Mouse (Mus musculus) gonadal fat pad, adult 2 months (tissue): ENCODE data around the gene Tbc1d14. TPM values are rescaled to one million over a fixed set of nuclear protein-coding genes. Genes with fewer than 3 reads are reported as not detected.
A peak's percentile ranks its signal among the peaks of the same experiment; 100 is the strongest.

Source experiments
- DNase-seq: peaks from one replicate; pipeline ENCODE4 v3.0.0-alpha.2; 2012; ENCODE audit warnings: low read depth
- polyA plus RNA-seq: library from polyadenylated mRNA; depleted of rRNA; stranded (reverse); fragments of >200 nt; gene quantifications from 2 replicates; pipeline ENCODE4 v1.2.3, GENCODE M21; 2012; rRNA removed

Tbc1d14 gene
- polyA plus RNA-seq: 55.4 and 55.6 TPM in 2 replicates

DNA sequence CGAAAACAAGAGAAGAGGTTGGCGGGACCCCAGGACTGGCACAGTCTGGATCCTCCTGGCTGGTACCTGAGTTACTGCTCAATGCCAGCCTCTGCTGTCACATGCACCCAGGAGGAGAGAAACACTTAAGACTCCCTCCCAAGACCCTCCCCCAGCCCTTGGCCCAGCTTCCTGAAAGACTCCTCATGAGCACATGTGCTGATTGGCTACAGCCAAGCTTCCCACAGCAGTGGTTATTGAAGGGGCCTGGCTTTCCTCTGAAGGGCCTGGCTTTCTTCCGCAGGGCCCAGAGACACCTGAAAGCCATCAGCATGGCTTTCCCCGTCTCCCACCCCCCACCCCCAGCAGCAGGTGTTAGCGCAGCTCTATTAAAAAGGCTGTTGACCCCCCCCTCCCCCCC, at the start of gene Tbc1d14:
TSS of gene Tbc1d14 (minus strand) at position 101 of the 400 bp plus-strand sequence.
- no peak for DNase-seq

DNA sequence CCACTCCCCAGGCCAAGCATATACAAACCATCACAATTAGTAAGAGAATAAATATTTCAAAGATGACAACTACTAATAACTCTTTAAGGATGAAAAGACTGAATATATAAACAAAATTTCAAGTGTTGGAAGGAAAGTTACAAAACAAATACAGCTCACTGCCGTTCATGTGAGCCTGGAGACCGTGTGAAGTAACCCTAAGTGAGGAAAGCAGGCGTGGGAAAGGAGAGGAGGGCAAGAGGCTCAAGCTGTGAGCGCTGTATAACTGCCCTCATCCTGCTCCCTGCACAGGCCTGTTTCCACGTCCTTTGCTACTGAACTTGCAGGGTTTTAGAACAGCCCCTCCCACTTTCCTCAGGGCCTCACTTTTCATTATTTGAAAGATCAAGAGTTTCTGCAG, 32.5 kb upstream of the Tbc1d14 start:
- DNase-seq: no peak

DNA sequence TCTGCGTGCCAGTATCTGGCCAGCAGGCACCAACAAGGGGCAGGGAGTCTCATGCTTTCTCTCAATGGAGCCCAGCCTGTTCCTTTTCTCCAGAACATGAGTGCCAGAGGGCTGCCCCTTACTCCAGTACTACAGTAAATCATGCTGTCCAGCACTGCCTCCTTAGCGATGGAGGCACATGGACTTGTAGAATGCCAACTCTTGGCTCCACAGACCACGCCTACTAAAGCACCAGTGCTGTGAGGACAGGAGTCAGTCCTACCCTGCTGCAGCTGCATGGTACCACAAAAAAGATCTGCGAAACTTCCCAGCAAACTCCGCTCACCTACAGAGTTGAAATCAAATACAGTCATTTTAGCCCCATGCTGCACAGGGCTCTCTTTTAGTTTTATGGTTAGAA, 30.6 kb upstream of the Tbc1d14 start:
- DNase-seq: no peak

DNA sequence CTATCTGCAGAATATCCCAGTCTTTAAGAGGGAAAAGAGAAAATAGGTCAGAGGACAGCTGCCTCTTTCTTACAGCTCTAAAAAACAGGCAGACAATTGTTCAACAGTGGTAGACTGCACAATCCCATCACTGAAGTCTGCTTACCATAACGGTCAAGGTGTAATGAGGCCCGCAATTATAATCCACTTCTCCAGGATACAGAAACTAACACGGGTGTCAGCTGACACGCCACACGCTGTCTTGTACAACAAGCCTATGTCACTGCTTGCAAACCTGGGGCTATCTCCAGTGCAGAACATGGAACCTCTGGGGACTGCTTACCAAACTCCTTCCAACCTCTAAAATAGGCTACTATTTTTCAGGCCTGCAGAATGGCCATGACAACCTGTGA, 28.0 kb upstream of the Tbc1d14 start:
- DNase-seq: no peak

DNA sequence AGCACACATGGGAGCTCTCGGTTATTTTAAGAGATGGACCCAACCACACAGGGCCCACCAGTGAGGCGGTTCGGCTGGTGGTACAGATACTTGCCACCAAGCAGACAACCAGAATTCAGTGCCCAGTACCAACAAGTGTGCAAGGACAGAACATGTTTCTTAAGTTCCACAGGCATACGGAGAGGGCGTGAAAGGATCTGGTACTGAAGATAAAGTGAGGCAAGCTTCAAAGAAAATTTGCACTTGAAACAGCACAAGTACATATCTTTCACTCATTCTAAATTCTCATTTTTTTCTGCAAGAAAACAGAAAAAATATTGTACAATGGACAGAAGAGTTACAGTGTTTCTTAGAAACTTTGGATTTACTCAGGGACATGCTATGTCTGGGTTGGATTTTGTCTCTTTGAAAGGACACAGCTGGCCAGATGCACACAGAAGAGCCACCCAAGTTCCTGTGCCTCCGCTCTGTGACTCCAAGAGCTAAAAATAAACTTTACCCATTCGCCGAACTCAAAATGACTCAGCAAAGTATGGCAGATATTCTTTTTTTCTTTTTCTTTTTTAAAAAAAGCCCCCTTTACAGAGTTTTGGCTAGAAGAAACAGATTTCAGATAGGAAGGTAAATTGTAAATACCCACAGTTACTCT, 27.5 kb upstream of the Tbc1d14 start:
- DNase-seq: no peak

DNA sequence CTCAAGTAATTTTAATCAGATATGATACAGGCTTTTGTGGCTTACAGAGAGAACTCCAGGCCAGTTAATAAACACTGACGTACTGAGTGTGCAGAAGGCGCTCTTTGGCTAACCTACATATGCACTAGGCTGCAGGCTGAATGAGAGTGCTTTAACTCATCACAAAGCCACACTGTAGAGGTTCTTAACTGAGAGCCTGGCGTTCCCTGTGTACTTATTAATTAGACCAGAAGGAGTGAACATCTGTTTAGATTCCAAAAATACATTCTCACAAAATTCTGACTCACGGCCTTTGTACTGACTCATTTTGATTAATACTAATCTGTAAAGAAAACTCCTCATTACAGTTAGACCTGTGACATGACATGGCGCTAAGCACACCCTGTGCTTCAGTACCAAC, 25.8 kb upstream of the Tbc1d14 start:
- no peak for DNase-seq

DNA sequence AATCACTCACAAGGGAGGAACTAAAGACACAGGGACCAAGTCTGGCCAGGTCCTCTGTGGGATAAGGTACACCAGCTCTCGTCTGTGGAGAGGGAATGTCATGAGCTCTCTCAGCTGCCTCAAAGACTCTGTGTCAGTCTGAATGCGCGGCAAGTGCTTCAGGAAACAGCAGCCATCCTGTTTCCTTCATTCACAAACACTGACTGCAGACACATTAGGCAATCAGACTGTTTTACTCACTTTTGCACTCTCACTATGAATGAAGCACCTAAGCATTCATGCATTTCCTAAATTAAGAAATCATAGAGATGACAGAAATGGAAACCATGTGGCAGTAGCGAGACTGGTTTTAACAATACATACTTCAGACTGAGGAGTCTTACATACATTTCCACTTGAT, 25.3 kb upstream of the Tbc1d14 start:
- DNase-seq: no peak

DNA sequence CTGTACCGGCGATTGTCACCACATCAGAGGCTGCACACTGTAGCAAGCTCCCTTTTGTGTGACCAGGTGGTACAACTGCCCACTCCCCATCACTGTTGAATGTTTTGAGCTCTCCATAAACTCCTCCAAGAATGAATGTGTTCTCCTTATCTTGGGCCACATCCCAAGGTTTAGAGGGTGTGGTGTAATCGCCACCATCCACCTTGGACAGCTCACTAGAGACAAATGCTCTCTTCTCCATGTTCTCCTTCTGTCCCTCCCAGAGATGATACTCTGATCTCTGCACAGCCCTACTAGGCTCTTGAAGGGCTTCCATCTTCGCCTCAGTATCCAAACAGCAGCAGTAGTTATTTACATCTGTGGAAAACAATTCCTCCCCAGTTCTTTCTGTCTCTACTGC, 21.0 kb upstream of the Tbc1d14 start:
- DNase-seq: no peak

DNA sequence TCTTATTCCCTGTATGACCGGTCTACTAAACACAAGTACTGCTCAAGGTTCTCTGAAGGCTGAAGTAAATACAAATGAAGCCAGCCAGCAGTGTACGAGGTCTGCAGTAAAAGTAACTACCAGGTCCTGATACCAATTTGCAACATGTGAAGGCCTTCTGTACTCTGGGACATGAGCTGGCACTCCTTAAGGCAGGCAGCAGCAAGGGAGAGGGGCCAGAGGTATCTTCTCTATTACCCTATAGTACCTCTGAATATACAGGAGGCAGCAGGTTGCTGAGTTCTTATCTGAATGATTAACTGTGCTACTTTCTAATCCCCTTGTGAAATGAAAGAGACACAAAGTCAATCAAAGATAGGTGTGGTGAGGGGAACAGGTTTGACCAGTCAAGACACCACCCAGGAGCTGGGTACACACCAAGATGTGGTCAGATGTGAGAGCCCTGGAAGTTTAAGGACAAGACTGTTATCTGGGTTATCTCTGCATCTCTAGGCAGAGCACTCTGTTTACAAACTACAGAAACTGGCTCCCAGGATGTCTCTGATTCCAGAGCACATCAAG, 15.9 kb upstream of the Tbc1d14 start:
- no peak for DNase-seq

DNA sequence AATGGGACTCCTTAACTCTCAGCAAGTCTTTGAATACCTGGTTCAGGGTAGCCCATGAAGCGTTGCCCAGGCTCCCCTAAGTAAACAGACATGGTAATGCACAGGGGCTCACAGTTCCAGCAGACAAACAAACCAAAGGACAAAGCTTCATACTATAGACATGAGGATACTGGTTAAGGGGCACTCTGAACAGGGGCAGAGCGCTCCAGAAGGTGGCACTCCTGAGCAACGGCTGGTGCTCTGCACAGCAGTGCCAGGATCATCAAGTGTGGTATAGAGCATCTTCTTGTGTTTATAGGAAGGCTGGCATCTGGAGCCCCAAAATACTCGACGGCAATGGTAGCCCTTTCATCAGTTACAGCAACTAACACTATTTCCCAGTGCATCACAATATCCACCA, 10.0 kb upstream of the Tbc1d14 start:
- no peak for DNase-seq

DNA sequence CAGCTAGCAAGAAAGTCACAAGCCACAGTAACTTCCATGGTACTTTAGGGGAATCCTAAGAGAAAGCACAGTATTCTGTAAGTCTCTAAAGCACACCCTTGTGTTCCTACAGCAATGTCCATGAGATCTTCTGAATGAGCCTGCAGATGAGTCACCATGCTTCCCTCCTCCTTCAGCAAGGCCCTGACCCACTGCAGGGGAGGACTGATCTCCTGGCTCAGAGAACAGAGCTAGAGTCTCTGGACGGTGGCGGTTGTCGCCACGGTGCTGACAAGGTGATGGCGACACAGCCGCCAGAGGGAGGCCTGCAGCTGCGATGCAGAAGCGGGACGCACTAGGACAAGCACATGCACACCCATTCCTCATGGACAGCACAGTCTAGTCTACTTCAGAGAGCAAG, 9.0 kb upstream of the Tbc1d14 start:
- no peak for DNase-seq

DNA sequence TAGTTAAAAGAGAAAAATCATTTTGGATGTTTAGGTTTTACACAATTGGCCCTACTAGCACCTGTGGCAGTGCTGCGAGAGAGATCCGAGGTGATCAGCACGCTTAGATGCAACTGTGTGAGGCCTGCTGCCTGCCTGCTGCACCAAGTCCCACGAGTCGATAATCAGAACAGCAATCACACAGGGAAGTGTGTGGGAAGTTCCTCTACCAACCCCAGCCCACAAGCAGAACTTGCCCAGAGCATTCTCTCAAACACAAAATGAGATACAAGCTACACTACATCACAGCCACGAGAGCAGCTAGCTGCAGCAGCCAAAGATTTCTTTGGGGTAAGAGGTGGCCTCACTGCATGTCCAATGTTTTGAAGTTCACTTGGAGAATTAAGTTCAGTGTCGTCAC, 8.4 kb upstream of the Tbc1d14 start:
- no peak for DNase-seq

DNA sequence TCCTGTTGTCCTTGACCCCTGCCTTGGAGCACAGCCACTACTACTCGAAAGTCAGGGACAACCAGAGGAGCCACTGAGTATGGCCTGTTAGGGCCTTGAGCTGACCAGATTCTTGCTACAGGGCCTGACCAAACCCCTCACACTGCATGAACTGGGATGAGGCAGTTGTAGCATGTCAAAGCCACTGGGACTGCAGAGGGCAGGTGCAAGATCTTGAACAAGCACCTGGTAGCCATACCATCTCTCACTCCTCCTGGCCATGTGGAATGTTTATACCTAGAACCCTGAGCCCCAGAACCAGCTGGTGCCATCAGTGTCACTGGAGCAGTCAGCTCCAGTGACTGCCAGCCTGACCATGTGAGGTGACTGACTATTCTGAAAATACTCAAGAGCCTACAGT, 5.8 kb upstream of the Tbc1d14 start:
- DNase-seq: no peak

DNA sequence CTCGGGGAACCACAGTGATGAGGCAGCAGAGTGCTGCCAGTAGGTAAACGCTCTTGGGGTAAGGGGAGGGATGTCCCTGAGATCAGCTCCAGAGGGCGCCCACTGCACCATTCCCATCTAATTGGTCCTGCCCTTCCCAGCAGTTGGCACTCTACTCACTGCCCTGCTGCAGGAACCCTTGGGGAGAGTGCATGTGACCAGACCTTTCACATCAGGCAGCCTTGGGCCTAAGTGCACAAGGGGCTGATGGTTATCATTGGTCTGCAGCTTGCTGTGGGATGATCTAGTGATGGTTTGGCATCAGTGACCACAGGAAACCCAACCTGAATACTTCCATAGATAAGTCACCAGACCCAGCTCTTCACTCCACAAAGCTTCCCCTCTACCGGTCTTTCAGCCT, 4.6 kb upstream of the Tbc1d14 start:
- no peak for DNase-seq

DNA sequence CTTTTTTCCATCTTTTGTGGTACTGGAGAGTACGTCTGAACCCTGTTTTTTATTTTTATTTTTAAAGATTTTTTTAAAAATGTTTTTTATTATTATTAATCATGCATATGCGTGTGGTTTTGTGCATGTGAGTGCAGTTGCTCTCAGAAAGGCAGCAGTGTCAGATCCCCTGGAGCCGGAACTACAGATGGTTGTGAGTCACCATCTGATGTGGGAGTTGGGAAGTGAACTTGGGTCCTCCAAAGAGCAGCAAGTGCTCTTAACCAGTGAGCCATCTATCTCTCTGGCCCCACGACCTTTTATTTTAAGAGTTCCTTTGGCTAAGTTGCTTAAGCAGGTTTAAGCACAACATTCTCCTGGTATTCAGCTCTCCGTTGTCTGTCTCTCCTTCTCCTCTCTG, 3.1 kb upstream of the Tbc1d14 start:
- DNase-seq: no peak

DNA sequence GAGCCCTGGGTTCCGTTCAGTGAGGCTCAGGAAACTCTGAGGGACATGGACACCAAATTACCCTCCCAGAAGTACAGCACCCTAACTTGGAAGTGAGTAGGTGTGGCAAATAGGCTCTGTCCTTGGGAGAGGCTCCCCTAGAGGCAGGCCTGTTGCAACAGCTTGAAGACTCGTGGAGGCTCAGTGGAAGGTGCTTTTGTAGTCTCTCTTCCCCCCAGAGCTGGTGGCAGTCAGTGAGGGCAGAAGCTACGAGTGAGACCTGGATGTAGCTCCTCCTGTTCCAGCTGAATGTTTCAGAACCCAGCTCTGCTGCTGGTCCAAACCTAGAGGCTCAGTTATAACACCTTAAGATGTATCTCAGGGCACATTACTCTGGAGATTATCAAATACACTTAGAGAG, 2.0 kb upstream of the Tbc1d14 start:
- no peak for DNase-seq

DNA sequence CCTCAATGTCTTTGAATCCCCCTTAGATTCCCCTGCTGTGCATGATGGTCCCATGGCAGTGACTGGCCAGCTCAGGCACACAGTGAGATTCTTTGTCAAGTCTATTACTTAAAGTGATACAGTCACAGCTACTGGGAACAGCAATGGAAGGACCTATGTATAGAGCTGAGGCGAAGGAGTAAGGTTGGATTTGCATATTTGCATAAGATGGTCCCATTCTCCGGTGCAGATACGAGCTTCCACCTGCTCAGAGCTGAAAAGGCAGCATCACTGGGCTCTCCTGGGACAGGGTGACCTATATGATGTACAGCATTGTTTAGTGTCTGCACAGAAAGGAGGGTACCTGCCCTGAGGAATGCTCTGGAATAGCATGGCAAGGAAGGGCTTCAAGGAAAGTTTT, 1.3 kb upstream of the Tbc1d14 start:
- no peak for DNase-seq

DNA sequence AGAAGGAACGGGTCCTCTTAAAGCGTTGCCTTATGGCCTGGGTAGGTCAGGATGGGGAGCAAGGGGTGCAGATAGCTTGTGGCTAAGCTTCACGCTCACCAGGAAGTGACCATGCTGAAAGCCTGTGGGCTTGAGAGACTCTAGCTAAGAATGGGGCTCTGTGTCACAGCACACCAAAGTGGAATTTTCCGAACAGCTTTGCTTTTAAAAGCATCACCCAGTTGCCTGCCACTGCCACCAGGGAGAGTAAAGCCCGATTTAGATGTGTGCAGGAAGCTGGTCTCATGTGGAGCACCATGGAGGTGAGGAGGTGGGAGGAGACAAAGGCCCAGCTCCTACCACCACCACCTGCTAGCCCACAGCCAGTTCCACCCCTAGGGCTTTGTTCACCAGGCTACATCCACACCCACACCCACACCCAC, 2.6 kb downstream of the Tbc1d14 start:
- no peak for DNase-seq

DNA sequence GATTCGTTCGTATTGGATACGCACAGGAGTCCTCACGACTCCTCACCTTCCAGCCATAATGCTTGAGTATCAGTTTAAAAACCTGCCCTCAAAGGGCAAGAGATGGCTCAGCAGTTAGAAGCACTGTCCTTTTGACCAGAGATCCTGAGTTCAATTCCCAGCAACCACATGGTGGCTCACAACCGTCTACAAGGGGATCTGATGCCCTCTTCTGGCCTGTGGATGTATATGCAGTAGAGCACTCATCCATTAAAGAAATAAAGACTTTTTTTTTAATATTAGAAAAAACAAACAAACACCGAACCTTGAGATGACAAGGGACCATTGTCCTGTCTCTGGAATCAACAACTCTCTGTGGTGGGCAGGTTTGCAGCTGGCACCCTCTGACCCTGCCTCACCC, 8.8 kb downstream of the Tbc1d14 start:
- DNase-seq: no peak

DNA sequence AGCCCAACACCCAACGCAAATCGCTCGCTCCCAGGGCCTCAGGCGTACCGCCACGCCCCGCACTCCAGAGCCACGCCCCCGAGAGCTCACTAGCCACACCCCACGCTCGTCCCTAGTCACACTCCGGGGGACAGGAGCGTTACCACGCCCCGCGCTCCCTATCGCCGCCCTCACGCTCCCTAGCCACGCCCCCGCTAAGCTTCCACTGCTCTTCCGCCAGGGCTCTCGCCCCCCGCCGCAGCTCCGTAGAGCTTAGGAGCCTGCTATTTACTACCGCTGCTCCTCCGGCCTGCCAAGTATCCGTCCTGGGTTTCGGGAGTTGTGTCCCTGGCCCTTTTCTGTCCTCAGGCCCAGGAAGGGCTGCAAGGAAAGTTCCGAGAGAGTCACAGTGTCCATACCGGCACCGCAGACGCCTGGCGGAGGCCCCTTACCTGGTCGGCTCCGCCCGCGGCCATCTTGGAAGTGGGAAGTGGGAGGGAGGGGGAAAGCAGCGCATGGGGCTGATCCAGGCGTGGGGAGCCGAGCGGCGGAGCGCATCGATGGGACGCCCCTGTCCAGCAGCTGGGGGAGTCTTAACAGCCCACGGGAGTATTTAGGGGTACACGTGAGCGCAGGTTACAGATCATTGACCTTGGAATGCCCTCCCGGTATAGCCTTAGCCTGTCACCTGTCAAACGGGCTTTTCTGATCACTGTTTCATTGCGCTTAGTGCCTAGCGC, 11.0 kb downstream of the Tbc1d14 start:
- DNase-seq: peak; percentile 68

DNA sequence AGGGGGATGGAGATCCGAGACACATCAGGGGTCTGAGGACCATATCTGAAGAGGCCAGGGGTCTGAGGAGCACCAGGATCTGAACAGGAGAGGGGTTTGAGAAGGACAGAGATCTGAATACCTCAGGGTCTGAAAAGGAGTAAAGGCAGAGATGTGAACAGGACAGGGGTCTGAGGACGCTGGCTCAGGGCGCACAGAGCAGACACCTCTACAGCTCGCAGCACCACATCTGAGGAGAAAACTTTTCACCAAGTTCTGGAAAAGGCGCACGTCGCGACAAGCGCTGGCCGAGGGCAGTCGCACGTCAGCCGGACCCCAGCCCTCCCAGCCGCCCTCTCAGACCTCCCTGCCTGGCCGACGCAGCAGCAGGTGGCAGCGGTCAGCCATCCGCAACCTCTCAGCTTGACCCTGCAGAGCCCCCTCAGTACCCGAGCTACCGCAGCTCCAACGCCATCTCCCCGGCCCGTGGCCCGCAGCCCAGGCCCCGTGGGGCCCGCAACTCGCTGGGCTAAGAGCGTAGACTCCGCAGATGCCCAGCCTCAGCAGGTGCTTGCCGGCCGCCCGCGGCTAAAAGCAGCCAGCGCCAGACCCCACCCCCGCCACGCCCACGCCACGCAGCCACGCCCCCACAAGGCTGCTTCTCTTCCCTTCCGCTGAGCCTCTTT, 11.7 kb downstream of the Tbc1d14 start:
- no peak for DNase-seq

DNA sequence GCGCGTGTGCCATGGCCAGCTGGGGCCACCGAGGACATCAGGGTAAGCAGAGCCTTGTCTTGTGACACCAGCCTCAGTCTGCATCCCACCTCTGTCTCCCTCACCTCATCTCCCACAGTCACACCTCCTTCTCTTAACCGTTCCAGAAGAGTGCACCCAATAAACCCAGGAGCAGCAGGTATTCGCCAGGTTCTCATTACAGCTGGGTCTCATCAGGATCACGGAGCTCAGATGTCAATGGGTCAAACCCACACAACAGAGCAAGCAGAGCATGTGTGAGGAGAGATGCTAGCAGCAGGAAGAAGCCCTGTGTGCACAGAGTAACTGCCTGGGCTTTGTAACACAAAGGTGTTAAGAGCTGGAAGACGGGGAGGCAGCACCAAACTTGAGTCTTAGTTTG, 13.1 kb downstream of the Tbc1d14 start:
- no peak for DNase-seq

DNA sequence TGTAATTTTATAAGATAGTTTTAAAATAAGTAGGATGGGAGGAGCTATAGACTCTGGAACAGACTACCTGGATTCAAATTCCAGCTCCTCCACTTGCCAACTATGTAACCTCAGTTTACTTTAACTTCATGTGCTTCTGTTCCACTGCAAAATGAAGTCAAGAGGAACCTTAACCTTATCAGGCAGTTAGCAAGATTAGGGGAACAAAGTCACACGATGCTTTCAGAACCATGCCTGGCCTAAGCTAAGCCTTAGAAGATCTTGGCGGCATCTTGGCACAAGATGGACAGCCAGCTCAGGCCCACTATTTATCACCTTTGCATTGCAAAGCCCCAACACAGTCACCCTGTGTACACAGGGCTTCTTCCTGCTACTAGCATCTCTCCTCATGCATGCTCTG, 14.1 kb downstream of the Tbc1d14 start:
- no peak for DNase-seq
